Mouse (Mus musculus): ENCODE measurements around the gene D1Ertd622e. TPM values are rescaled to one million over a fixed set of nuclear protein-coding genes. Genes with fewer than 3 reads are reported as not detected.

D1Ertd622e gene
- 9.0 and 9.3 TPM in 2 replicates for polyA plus RNA-seq (2015; fragmentation: Nextera tagmentation; extraction: Ambion mirVana)

DNA sequence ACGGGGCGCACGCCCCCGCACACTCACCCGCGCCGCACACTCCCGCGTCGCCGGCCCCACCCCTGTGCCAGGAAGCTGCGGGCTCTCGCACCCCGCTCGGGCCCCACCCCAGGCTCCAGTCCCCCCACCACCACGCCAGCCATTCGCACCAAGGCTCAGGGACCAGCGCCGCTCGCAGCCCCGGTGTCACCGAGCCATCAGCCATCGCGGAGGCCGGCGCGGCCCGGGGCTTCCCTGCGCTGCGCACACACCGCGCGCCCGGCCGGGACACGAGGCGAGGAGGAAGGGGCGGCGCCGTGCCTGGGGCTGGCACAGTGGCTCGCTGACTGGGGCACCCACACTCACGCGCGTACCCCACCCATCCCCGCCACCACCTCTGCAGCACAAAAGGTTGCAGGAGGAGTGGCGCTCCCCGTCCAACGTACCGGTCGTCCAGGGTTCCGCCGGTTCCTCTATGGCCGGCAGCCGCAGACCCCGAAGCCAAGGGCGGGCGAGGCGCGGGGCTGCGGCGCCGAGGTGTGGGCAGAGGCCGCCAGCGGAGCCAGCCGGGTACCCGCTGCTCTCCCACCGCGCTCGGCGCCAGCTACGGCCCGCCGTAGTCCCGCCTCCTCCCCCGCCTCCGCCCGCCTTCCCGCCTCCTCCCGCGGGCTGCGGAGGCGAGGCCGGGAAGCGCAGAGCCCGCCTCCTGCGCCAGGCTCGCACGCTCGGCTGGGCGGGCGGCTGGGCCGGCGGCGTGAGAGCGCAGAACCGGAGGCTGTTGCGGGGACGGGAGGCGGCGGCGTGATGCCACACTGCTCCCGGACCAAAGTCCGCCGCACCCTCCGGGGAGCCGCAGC, at the start of gene D1Ertd622e:
Gene D1Ertd622e (minus strand): TSS at position 669 of the 836 bp plus-strand sequence.
- H3K4me2 ChIP-seq = peak within 1 kb of the TSS; percentile 86
- H3K9ac ChIP-seq = peak within 1 kb of the TSS; percentile 90
- H3K27ac ChIP-seq (replicated peaks) = peak within 1 kb of the TSS; percentile 84
- no peaks in the 10 kb centered on the region for H3K9me3 ChIP-seq
- peak within 1 kb of the TSS; percentile 92 for H3K4me3 ChIP-seq
- no peaks in the 10 kb centered on the region for H3K27me3 ChIP-seq (replicated peaks)
- peak; percentile 86 for ATAC-seq (ENCODE audit: extremely low read depth, insufficient number of reproducible peaks, low FRiP score, low TSS enrichment)
- no peaks in the 10 kb centered on the region for H3K36me3 ChIP-seq
- H3K4me1 ChIP-seq = peaks cover 28% of the 10 kb centered on the region
- under 1% methylated on average over 87 of the region's 106 CpGs for WGBS

DNA sequence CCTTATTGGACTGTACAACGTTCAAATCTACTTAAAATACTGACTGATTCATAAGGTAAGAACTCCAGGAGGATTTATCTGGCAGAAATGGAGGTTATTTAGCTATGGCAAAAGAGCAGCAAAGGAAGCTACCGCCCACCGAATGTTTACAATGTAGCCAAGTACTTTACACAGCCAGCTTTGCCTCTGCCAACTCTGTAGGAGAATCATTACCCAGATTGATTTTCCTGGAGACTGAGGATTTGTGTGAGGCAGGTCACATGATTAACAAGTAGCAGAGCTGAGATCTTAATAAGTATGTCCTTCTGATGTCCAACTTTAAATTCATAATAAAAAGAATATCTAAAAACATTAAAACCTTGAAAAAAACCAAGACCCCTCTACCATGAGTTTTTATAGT, 48.6 kb upstream of the D1Ertd622e start:
- no peak for ATAC-seq (ENCODE audit: extremely low read depth, insufficient number of reproducible peaks, low FRiP score, low TSS enrichment)
- Histone ChIP-seq H3K27ac (replicated peaks) (no peak overlapping the region), H3K4me1 (no peaks in the 10 kb centered on the region), H3K36me3 (peaks cover 70% of the 10 kb centered on the region), H3K4me3 (no peak overlapping the region), H3K4me2 (no peak overlapping the region), H3K9ac (no peak overlapping the region), H3K27me3 (replicated peaks) (no peaks in the 10 kb centered on the region), H3K9me3 (no peaks in the 10 kb centered on the region)
- WGBS = 87% methylated on average over 3 of the region's 3 CpGs

DNA sequence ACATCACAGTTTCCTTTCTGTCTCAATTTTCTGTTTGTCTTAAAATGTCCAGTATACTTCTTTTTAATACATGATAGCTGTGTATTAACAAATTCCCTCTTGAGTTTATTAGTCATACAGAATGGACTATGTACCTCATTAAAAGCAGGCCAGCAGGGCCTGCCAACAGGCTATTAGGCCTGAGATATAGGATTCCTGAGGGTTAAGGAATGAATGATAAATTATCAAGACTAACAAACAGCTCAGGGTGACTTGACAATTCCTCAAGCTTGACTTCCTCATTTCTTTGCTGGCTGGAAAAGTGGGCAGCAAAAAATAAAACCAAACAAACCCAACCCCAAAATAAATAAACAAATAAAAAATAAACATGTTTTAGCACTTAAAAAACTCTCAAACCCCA, 43.5 kb upstream of the D1Ertd622e start:
- H3K9me3 ChIP-seq = no peaks in the 10 kb centered on the region
- H3K4me2 ChIP-seq = no peak overlapping the region
- H3K27me3 ChIP-seq (replicated peaks) = no peaks in the 10 kb centered on the region
- peaks cover 44% of the 10 kb centered on the region for H3K36me3 ChIP-seq
- no peaks in the 10 kb centered on the region for H3K4me1 ChIP-seq
- no peak overlapping the region for H3K27ac ChIP-seq (replicated peaks)
- H3K4me3 ChIP-seq = no peak overlapping the region
- no peak overlapping the region for H3K9ac ChIP-seq
- no peak for ATAC-seq (ENCODE audit: extremely low read depth, insufficient number of reproducible peaks, low FRiP score, low TSS enrichment)

DNA sequence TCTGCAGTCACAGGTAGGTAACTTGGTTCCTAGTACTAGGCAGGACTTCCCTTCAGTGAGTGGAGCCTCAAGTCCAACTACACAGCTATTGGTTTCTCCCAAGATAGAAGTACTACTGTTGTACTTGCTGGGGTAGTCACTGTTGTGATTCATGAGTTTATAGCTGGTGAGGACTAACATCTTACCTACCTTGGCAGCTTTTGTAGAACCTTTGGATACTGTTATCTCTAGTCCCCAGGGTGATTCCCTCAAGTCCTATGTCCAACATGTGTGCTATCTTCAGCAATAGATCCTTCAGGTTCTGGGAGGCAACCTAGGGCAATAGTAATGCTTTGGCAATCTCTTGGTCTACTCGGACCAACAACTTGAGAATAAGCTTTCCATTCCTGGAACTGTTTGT, 42.8 kb upstream of the D1Ertd622e start:
- H3K4me1 ChIP-seq = no peaks in the 10 kb centered on the region
- H3K4me3 ChIP-seq = no peak overlapping the region
- H3K9me3 ChIP-seq = no peaks in the 10 kb centered on the region
- no peaks in the 10 kb centered on the region for H3K27me3 ChIP-seq (replicated peaks)
- no peak overlapping the region for H3K9ac ChIP-seq
- 75% methylated on average over 1 of the region's 1 CpGs for WGBS
- H3K4me2 ChIP-seq = no peak overlapping the region
- H3K27ac ChIP-seq (replicated peaks) = no peak overlapping the region
- H3K36me3 ChIP-seq = peaks cover 38% of the 10 kb centered on the region
- no peak for ATAC-seq (ENCODE audit: extremely low read depth, insufficient number of reproducible peaks, low FRiP score, low TSS enrichment)

DNA sequence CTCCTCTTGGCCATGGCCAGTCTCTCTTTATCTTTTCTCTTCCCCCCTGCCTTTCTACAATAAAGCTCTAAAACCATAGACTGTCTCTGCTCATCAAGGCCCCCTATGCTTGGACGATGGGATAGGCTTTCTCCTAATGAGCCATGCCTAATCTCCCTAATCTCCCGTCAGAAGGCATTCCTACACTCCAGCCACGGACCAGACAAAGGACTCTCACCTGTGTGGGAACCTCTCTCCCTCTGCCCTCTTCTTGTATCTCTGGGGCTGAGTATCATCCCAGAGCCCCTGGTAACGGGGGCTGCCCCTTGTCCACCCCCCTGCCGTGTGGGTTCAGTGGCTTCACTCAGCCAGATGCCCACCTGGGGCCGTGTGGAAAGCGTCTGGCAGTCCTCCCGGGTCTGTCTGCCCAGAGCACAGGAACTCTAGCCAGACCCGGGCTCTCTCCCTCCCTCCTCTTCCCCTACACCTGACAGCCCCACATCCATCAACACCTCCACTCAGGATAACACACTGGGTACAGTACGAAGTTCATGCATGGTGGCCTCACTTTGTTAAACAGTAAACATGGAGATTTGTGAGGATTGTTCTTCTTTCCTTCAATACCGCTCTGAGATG, 37.2 kb upstream of the D1Ertd622e start:
- Histone ChIP-seq H3K27ac (replicated peaks) (no peak overlapping the region), H3K9me3 (no peaks in the 10 kb centered on the region), H3K4me2 (peak overlapping the region; percentile 60), H3K36me3 (peaks cover 1% of the 10 kb centered on the region; the same call in 1 of the 2 replicates), H3K9ac (no peak overlapping the region), H3K4me3 (peak overlapping the region; percentile 17), H3K4me1 (peaks cover 12% of the 10 kb centered on the region), H3K27me3 (replicated peaks) (no peaks in the 10 kb centered on the region)
- WGBS = 11% methylated on average over 11 of the region's 11 CpGs
- no peak; the same call in 1 of the 2 replicates for ATAC-seq (ENCODE audit: extremely low read depth, insufficient number of reproducible peaks, low FRiP score, low TSS enrichment)

DNA sequence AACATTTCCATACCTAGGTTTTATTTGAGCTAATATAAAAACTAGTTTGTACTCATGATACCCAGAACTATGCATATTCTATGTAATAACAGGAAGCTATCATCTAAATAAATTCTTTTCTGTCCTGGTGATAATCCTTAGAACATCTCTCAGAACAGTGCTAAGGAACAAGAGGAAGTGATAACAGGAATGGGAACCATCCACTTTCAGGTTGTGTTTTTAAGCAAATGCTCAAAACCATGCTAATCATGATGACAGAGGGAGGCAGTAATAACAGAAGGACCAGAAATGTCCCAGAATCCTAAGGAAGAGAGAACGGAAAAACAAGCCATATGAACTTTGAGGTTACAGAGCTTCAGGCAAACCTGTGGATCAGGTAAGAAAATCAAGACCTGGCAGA, 35.4 kb upstream of the D1Ertd622e start:
- H3K4me1 ChIP-seq = peaks cover 12% of the 10 kb centered on the region
- no peak for ATAC-seq (ENCODE audit: extremely low read depth, insufficient number of reproducible peaks, low FRiP score, low TSS enrichment)
- no peak overlapping the region for H3K4me2 ChIP-seq
- H3K9me3 ChIP-seq = no peaks in the 10 kb centered on the region
- H3K27ac ChIP-seq (replicated peaks) = no peak overlapping the region
- H3K27me3 ChIP-seq (replicated peaks) = no peaks in the 10 kb centered on the region
- H3K36me3 ChIP-seq = no peaks in the 10 kb centered on the region
- H3K9ac ChIP-seq = no peak overlapping the region
- H3K4me3 ChIP-seq = no peak overlapping the region
- 93% methylated on average over 1 of the region's 1 CpGs for WGBS

DNA sequence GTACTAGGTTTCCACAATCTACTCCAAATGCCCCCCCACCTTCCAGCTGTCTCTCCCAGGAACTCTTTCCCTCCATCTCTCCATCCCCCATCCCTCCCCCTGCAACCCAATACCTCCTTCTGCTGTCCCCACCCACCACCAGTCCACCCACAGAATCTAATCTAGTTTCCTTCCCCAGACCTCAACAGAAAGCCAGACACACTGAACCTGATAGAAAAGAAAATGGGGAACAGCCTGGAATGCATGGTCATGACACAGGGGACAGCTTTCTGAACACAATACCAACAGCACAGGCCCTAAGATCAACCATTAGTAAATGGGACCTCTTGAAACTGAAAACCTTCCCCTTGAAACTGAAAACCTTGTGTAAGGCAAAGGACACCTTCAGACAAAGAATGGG, 32.0 kb upstream of the D1Ertd622e start:
- ATAC-seq (ENCODE audit: extremely low read depth, insufficient number of reproducible peaks, low FRiP score, low TSS enrichment) = no peak
- no peak overlapping the region for H3K27ac ChIP-seq (replicated peaks)
- no peaks in the 10 kb centered on the region for H3K9me3 ChIP-seq
- H3K27me3 ChIP-seq (replicated peaks) = no peaks in the 10 kb centered on the region
- H3K4me3 ChIP-seq = no peak overlapping the region
- H3K36me3 ChIP-seq = no peaks in the 10 kb centered on the region
- H3K4me2 ChIP-seq = no peak overlapping the region
- no peak overlapping the region for H3K9ac ChIP-seq
- peaks cover 6% of the 10 kb centered on the region for H3K4me1 ChIP-seq

DNA sequence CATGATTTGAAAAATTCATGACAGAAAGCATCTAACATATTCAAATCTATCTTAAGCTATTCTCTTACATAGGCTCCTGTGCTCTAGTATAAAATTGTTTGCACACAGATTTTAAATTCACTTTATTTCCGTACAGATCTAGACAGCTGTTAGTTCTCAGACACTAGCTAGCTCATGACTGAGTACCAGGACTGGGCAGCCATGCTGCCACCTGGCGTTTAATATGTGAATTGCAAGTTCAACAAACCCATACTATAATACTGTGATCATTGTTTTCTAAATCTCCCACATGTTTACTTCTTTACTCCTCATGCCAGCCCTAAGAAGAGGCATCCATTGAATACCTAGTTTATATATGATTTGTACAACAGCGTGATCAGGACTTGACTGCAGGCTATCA, 26.9 kb upstream of the D1Ertd622e start:
- Histone ChIP-seq H3K4me1 (no peaks in the 10 kb centered on the region), H3K27me3 (replicated peaks) (no peaks in the 10 kb centered on the region), H3K4me3 (no peak overlapping the region), H3K9me3 (no peaks in the 10 kb centered on the region), H3K9ac (no peak overlapping the region), H3K27ac (replicated peaks) (no peak overlapping the region), H3K36me3 (no peaks in the 10 kb centered on the region), H3K4me2 (no peak overlapping the region)
- WGBS = 14% methylated on average over 3 of the region's 3 CpGs
- no peak for ATAC-seq (ENCODE audit: extremely low read depth, insufficient number of reproducible peaks, low FRiP score, low TSS enrichment)

DNA sequence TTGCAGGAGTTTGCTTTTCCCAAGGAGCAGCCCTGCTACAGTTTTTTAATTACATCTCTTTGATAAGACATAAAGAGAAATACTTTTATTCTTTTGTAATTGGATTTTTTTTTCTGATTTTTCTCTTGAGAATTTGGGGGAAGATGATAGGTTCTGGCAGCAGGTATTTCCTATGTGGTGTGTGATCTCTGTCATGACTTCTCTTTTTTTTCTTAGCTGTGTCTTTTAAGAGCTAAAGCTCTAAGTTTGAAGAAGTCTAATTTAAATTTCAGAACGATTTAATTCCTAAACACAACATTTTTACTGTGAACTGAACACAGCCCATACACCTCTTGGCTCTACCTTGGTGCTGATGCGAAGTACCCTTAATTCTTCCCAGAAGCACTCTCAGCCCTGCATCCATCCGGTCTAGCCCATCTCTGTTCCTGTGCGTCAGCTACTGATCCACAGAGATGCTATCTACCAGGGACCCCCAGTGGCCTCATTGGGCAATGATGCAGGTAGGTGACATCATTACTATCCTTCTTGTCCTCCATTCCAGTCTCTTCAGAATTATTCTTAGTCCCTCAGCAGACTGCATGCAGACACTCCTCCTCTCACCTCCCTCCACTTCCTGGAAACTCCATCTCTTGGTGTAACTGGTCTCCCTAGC, 14.8 kb upstream of the D1Ertd622e start:
- WGBS = 64% methylated on average over 4 of the region's 4 CpGs
- H3K27me3 ChIP-seq (replicated peaks) = no peaks in the 10 kb centered on the region
- no peak overlapping the region for H3K4me2 ChIP-seq
- ATAC-seq (ENCODE audit: extremely low read depth, insufficient number of reproducible peaks, low FRiP score, low TSS enrichment) = no peak
- H3K9ac ChIP-seq = no peak overlapping the region
- no peaks in the 10 kb centered on the region for H3K9me3 ChIP-seq
- no peak overlapping the region for H3K4me3 ChIP-seq
- no peaks in the 10 kb centered on the region for H3K36me3 ChIP-seq
- H3K4me1 ChIP-seq = no peaks in the 10 kb centered on the region
- H3K27ac ChIP-seq (replicated peaks) = no peak overlapping the region

DNA sequence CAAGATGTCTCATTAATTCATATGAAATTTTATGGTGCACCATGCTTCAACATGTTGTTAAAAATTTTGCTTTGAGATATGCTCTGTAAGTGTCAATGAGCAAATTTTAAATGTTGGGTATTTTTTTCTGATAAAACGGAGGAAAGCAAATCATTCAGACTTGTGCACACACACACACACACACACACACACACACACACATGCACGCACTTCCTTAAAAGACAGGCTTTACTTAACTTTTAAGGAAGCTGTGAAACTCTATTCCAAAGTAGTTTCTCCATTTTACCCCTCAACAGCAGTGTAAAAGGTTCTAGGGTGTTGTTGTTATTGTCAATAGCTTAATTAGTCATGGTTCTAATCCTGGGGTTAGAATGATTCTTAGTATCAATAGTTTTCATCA, 14.2 kb upstream of the D1Ertd622e start:
- Histone ChIP-seq H3K4me2 (no peak overlapping the region), H3K36me3 (no peaks in the 10 kb centered on the region), H3K4me1 (no peaks in the 10 kb centered on the region), H3K9ac (no peak overlapping the region), H3K27ac (replicated peaks) (no peak overlapping the region), H3K9me3 (no peaks in the 10 kb centered on the region), H3K27me3 (replicated peaks) (no peaks in the 10 kb centered on the region), H3K4me3 (no peak overlapping the region)
- WGBS = 60% methylated on average over 2 of the region's 2 CpGs
- ATAC-seq (ENCODE audit: extremely low read depth, insufficient number of reproducible peaks, low FRiP score, low TSS enrichment) = no peak

DNA sequence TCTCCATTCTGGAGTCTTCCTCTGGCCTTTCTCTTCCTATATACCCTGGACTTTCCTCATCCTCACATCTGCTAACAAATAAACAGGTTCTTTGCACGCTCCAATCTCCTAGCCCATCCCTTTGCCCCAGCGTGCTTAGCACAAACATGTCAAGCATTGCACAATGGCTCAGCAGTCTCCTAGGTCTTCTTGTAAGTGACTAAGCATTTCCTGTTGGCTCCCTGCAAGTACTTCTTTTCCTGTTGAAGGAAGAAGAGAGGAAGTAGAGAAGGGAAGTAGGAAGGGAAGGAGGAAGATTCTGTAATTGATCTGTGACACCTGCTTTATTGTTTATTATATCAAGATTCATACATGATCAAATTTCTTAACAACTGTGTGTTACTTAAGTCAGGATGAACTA, 11.0 kb upstream of the D1Ertd622e start:
- no peaks in the 10 kb centered on the region for H3K27me3 ChIP-seq (replicated peaks)
- no peak overlapping the region for H3K27ac ChIP-seq (replicated peaks)
- 50% methylated on average over 2 of the region's 2 CpGs for WGBS
- no peak overlapping the region for H3K4me3 ChIP-seq
- no peak for ATAC-seq (ENCODE audit: extremely low read depth, insufficient number of reproducible peaks, low FRiP score, low TSS enrichment)
- H3K9me3 ChIP-seq = no peaks in the 10 kb centered on the region
- no peak overlapping the region for H3K4me2 ChIP-seq
- H3K4me1 ChIP-seq = no peaks in the 10 kb centered on the region
- H3K9ac ChIP-seq = no peak overlapping the region
- H3K36me3 ChIP-seq = no peaks in the 10 kb centered on the region

Measured in heart, embryonic 13.5 days (tissue).